Comparison of ENCODE assay signal across 8 mouse cellular contexts in the genomic region with DNA sequence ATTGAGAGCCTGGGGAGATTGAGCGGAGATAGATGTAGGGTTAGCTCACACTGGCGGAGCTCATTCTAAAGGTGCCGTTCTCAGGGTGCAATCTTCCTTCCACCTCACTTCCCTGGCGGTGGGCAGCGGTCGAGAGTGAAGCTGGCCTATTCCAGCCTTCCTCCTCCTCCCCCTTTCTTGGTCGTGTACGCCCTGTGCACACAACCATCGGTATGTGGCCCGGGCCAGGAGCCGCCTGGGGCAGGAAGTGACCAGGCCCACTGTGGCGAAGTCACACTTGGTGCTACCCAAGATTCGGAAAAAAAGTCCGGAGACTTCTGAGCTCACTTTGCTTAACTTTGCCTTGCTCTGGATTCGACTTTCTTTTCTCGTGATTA. TPM values are rescaled to one million over a fixed set of nuclear protein-coding genes. Genes with fewer than 3 reads are reported as not detected.
DNase-seq lines count a peak whose midpoint lies in the region; ATAC-seq and TF ChIP-seq lines count a peak whose summit lies in the region.

No protein-coding gene starts in this region.

- H3K9ac ChIP-seq in forebrain, postnatal 0 days = peak overlapping the region; percentile 93

- TF ChIP-seq CTCF in G1E (IDR thresholded peaks at IDR 0.05; ENCODE audit: low read depth, low read length) = no peak
- no peak for TF ChIP-seq CTCF in forebrain, postnatal 0 days (IDR thresholded peaks at IDR 0.05; ENCODE audit: low read depth)

- H3K4me1 ChIP-seq in G1E (ENCODE audit: insufficient read depth, low read depth, low read length) = peaks cover 40% of the 10 kb centered on the region
- peaks cover 15% of the 10 kb centered on the region for H3K4me1 ChIP-seq in forebrain, postnatal 0 days (ENCODE audit: insufficient read depth)

- no peaks in the 10 kb centered on the region for H3K27me3 ChIP-seq in G1E (ENCODE audit: insufficient read depth, low read length)
- H3K27me3 ChIP-seq in forebrain, postnatal 0 days (ENCODE audit: insufficient read depth, low read length) = no peaks in the 10 kb centered on the region

- H3K36me3 ChIP-seq in G1E (replicated peaks) = peaks cover 6% of the 10 kb centered on the region
- H3K36me3 ChIP-seq in forebrain, postnatal 0 days (ENCODE audit: insufficient read depth) = no peaks in the 10 kb centered on the region

- ATAC-seq in G1E (ENCODE audit: extremely low read depth, insufficient number of reproducible peaks, low FRiP score, poor library complexity, severe bottlenecking) = peak; percentile 23; the same call in 1 of the 2 replicates
- ATAC-seq in forebrain, postnatal 0 days = 0 out of 2 replicates have a peak, but pooled peaks have one; percentile 0

- peak overlapping the region; percentile 84 for H3K4me3 ChIP-seq in G1E (ENCODE audit: low read depth, low read length)
- H3K4me3 ChIP-seq in forebrain, postnatal 0 days (ENCODE audit: low read depth, low read length) = peak overlapping the region; percentile 87

- H3K27ac ChIP-seq in forebrain, postnatal 0 days (ENCODE audit: low read depth, low read length) = peak overlapping the region; percentile 96

- no peaks in the 10 kb centered on the region for H3K9me3 ChIP-seq in G1E (replicated peaks)
- no peaks in the 10 kb centered on the region for H3K9me3 ChIP-seq in forebrain, postnatal 0 days (ENCODE audit: low read length)

- DNase-seq in G1E (ENCODE audit: low spot score) = peak; percentile 34
- peak; percentile 34 for DNase-seq in c-Kit-positive CD71-negative TER-119-negative erythroid progenitor cells, embryonic 14.5 days (ENCODE audit: low read depth)
- no peak for DNase-seq in forebrain, postnatal 0 days
- peak; percentile 73 for DNase-seq in heart, postnatal 4 days
- peak; percentile 12 to 16 for DNase-seq in layer of hippocampus, postnatal 25 days (ENCODE audit: extremely low spot score in 1 of 2, low spot score in 1 of 2)
- DNase-seq in lung, postnatal 25 days (ENCODE audit: low spot score) = peak; percentile 70
- peak; percentile 58 for DNase-seq in ovary, postnatal 36 days (ENCODE audit: low spot score)
- DNase-seq in thymus, postnatal 25 days = peak; percentile 50

- peak overlapping the region; percentile 51 for H3K4me2 ChIP-seq in forebrain, postnatal 0 days (ENCODE audit: low read depth)

- 0% methylated on average over 16 of the region's 16 CpGs for WGBS in forebrain, postnatal 0 days

RNA-seq across cellular contexts. Expression of a gene that starts 0.8 kb away (rescaled TPM):
- total RNA-seq in G1E (2014; fragmentation: Nextera tagmentation) (454 and 572 TPM in 2 replicates), G1E (2017) (68.0 and 83.3 TPM in 2 replicates)
- 205 and 234 TPM in 2 replicates for polyA plus RNA-seq in G1E (2012)
- total RNA-seq in forebrain, postnatal 0 days (2014; rRNA removed) = 176 and 182 TPM in 2 replicates
- polyA plus RNA-seq in forebrain, postnatal 0 days (2015; fragmentation: Nextera tagmentation; extraction: Ambion mirVana) = 521 and 540 TPM in 2 replicates
- total RNA-seq in heart, postnatal 4 days (2021) = 100 to 1,000 TPM; 167 to 177 TPM
- 100 to 1,000 TPM; 118 to 130 TPM for total RNA-seq in layer of hippocampus, postnatal 25 days (2021)

RNA-seq across cellular contexts. Expression of a gene that starts 31.0 kb away (rescaled TPM):
- total RNA-seq in G1E (2014; fragmentation: Nextera tagmentation) (16.7 and 18.7 TPM in 2 replicates), G1E (2017) (13.1 and 14.2 TPM in 2 replicates)
- polyA plus RNA-seq in G1E (2012) = 12.3 and 13.5 TPM in 2 replicates
- total RNA-seq in forebrain, postnatal 0 days (2014; rRNA removed) = 15.7 and 21.1 TPM in 2 replicates
- polyA plus RNA-seq in forebrain, postnatal 0 days (2015; fragmentation: Nextera tagmentation; extraction: Ambion mirVana) = 10.7 and 10.9 TPM in 2 replicates
- 1 to 10 TPM; 7.5 to 8.3 TPM for total RNA-seq in heart, postnatal 4 days (2021)
- total RNA-seq in layer of hippocampus, postnatal 25 days (2021) = 1 to 10 TPM; 7.6 to 8.0 TPM

RNA-seq across cellular contexts. Expression of a gene that starts 54.4 kb away (rescaled TPM):
- total RNA-seq in G1E (2014; fragmentation: Nextera tagmentation) (not detected in 2 replicates), G1E (2017) (0.06 and 0.16 TPM in 2 replicates)
- polyA plus RNA-seq in G1E (2012) = not detected in 2 replicates
- 0.38 and 0.67 TPM in 2 replicates for total RNA-seq in forebrain, postnatal 0 days (2014; rRNA removed)
- 0.06 and 0.19 TPM in 2 replicates for polyA plus RNA-seq in forebrain, postnatal 0 days (2015; fragmentation: Nextera tagmentation; extraction: Ambion mirVana)
- under 1 TPM; 0.02 TPM for total RNA-seq in heart, postnatal 4 days (2021)
- under 1 TPM; 0.12 to 0.31 TPM for total RNA-seq in layer of hippocampus, postnatal 25 days (2021)
